Mouse (Mus musculus): ENCODE measurements around the gene Recql. TPM values are rescaled to one million over a fixed set of nuclear protein-coding genes. Genes with fewer than 3 reads are reported as not detected.
A peak's percentile ranks its signal among the peaks of the same experiment; 100 is the strongest.

Gene Recql
- polyA plus RNA-seq, 1 experiment from 2014 or later: 25.8 TPM

- Histone ChIP-seq H3K4me1 (peaks cover 32% of the 10 kb centered on the region), H3K4me3 (peak overlapping the region; percentile 95), H3K4me2 (peak overlapping the region; percentile 87), H3K9ac (peak overlapping the region; percentile 73), H3K27ac (peak overlapping the region; percentile 82), H3K36me3 (peaks cover 21% of the 10 kb centered on the region; the same call in 1 of the 2 replicates), H3K9me3 (replicated peaks) (no peaks in the 10 kb centered on the region), H3K27me3 (replicated peaks) (no peaks in the 10 kb centered on the region)
- 1% methylated on average over 31 of the region's 31 CpGs for WGBS (ENCODE audit: insufficient replicate concordance)
- ATAC-seq: peak; percentile 72
Measured at GRCm38 (mm10) chr6:142386285-142387010, 439 bp downstream of the Recql start.

GRCm38 (mm10) chr6:142384521-142384920 is 2.4 kb downstream of the Recql start:
- Histone ChIP-seq H3K4me2 (no peak overlapping the region), H3K4me3 (no peak overlapping the region), H3K27me3 (replicated peaks) (no peaks in the 10 kb centered on the region), H3K9ac (no peak overlapping the region), H3K36me3 (peaks cover 25% of the 10 kb centered on the region), H3K27ac (no peak overlapping the region), H3K9me3 (replicated peaks) (no peaks in the 10 kb centered on the region), H3K4me1 (peaks cover 29% of the 10 kb centered on the region)
- 86% methylated on average over 9 of the region's 9 CpGs for WGBS (ENCODE audit: insufficient replicate concordance)
- ATAC-seq: no peak

GRCm38 (mm10) chr6:142381615-142382014 is 5.3 kb downstream of the Recql start:
- H3K27ac ChIP-seq: no peak overlapping the region
- no peaks in the 10 kb centered on the region for H3K9me3 ChIP-seq (replicated peaks)
- no peak overlapping the region for H3K9ac ChIP-seq
- ATAC-seq: no peak
- WGBS (ENCODE audit: insufficient replicate concordance): 87% methylated on average over 7 of the region's 7 CpGs
- H3K36me3 ChIP-seq: peaks cover 40% of the 10 kb centered on the region
- H3K4me3 ChIP-seq: no peak overlapping the region
- H3K4me1 ChIP-seq: peaks cover 12% of the 10 kb centered on the region
- no peaks in the 10 kb centered on the region for H3K27me3 ChIP-seq (replicated peaks)
- H3K4me2 ChIP-seq: no peak overlapping the region

DNA sequence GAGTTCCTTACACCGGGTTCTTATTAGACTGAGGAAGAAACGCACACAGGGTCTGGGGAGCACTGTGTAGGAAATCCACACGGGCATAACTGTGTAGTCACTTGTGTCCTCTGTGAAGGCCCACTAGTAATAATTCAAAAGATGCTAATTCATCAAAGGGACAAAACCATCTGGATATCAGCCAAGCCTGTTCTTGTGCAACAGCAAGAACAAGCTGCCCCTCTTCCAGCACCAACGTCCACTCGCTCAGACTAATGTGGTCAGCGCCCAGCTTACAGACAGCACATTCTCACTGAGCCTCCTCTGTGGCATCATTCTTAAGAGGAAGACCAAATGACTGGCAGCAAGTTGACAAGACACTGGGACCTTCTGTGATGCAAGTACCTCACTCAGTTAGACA is 6.9 kb downstream of the Recql start:
- H3K9me3 ChIP-seq (replicated peaks): no peaks in the 10 kb centered on the region
- H3K27ac ChIP-seq: no peak overlapping the region
- no peaks in the 10 kb centered on the region; the same call in 1 of the 2 replicates for H3K4me1 ChIP-seq
- WGBS (ENCODE audit: insufficient replicate concordance): 92% methylated on average over 6 of the region's 6 CpGs
- no peak for ATAC-seq
- H3K4me3 ChIP-seq: no peak overlapping the region
- H3K36me3 ChIP-seq: peaks cover 56% of the 10 kb centered on the region
- no peak overlapping the region for H3K9ac ChIP-seq
- H3K27me3 ChIP-seq (replicated peaks): no peaks in the 10 kb centered on the region
- H3K4me2 ChIP-seq: no peak overlapping the region

- H3K9ac ChIP-seq: no peak overlapping the region
- no peak overlapping the region for H3K4me3 ChIP-seq
- no peaks in the 10 kb centered on the region for H3K27me3 ChIP-seq (replicated peaks)
- H3K27ac ChIP-seq: no peak overlapping the region
- peaks cover 61% of the 10 kb centered on the region for H3K36me3 ChIP-seq
- H3K9me3 ChIP-seq (replicated peaks): no peaks in the 10 kb centered on the region
- no peak overlapping the region for H3K4me2 ChIP-seq
- 79% methylated on average over 8 of the region's 8 CpGs for WGBS (ENCODE audit: insufficient replicate concordance)
- no peak for ATAC-seq
- H3K4me1 ChIP-seq: no peaks in the 10 kb centered on the region
Measured at GRCm38 (mm10) chr6:142378576-142379330, 8.1 kb downstream of the Recql start.

- ATAC-seq: no peak
- Histone ChIP-seq H3K9me3 (replicated peaks) (no peaks in the 10 kb centered on the region), H3K9ac (no peak overlapping the region), H3K4me3 (no peak overlapping the region), H3K27me3 (replicated peaks) (no peaks in the 10 kb centered on the region), H3K4me2 (no peak overlapping the region), H3K36me3 (peaks cover 73% of the 10 kb centered on the region), H3K27ac (no peak overlapping the region), H3K4me1 (no peaks in the 10 kb centered on the region)
- WGBS (ENCODE audit: insufficient replicate concordance): 74% methylated on average over 1 of the region's 1 CpGs
Measured at GRCm38 (mm10) chr6:142377081-142377480, 9.8 kb downstream of the Recql start.

DNA sequence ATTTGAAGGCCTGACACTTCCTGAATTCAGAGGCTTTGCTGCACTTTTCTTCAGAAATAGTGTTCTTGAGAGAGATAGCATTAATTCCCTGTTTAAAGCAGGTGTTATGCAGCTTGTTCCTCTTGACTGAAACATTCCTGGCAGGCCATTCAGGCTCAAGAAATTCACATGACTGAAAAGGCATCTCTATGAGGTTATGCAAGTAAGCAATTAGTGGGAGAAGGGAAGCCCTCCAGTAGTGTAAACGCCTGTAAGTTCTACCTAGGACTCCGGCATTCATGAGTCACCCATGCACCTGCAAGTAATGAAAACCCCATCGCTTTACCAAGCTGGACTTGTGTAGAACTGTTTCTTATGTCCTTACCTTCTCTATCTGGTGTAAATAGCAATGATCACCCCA is 17.3 kb downstream of the Recql start:
- peaks cover 92% of the 10 kb centered on the region for H3K36me3 ChIP-seq
- 80% methylated on average over 3 of the region's 3 CpGs for WGBS (ENCODE audit: insufficient replicate concordance)
- no peak overlapping the region for H3K4me2 ChIP-seq
- H3K9ac ChIP-seq: no peak overlapping the region
- H3K4me1 ChIP-seq: no peaks in the 10 kb centered on the region
- no peak overlapping the region for H3K27ac ChIP-seq
- no peaks in the 10 kb centered on the region for H3K27me3 ChIP-seq (replicated peaks)
- no peak overlapping the region for H3K4me3 ChIP-seq
- H3K9me3 ChIP-seq (replicated peaks): no peaks in the 10 kb centered on the region
- no peak for ATAC-seq

- H3K4me2 ChIP-seq: no peak overlapping the region
- H3K9me3 ChIP-seq (replicated peaks): no peaks in the 10 kb centered on the region
- no peaks in the 10 kb centered on the region for H3K4me1 ChIP-seq
- H3K27ac ChIP-seq: no peak overlapping the region
- H3K36me3 ChIP-seq: peaks cover 91% of the 10 kb centered on the region
- 84% methylated on average over 3 of the region's 3 CpGs for WGBS (ENCODE audit: insufficient replicate concordance)
- H3K27me3 ChIP-seq (replicated peaks): no peaks in the 10 kb centered on the region
- H3K9ac ChIP-seq: no peak overlapping the region
- no peak overlapping the region for H3K4me3 ChIP-seq
- ATAC-seq: no peak
Measured at GRCm38 (mm10) chr6:142367565-142367964, 19.3 kb downstream of the Recql start.

DNA sequence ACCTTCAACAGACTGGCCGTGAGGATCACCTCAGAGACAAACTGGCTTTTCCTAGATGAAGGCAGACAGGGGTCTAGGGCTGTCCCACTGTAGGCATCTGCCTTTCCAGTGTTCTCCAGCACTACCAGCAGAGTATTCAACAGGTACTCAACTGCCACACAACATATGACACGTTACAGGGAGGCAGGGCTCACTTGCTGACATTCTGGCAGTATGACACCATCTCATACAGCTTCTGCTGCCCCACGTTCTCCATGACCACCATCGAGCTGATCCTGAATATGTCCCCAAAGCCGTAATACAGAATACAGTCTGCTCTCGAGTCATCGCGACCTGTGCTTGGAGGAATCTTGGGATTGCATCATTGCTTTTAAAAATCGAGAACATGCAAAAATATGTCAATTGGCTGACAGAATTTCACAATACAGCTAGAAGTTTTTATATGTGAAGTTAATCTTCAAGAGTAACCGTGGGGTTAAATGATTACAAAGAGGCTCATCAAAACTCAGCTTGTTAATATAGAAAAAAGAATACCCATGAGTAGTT is 20.3 kb downstream of the Recql start:
- H3K36me3 ChIP-seq: peaks cover 90% of the 10 kb centered on the region
- no peaks in the 10 kb centered on the region for H3K4me1 ChIP-seq
- H3K27ac ChIP-seq: no peak overlapping the region
- no peak overlapping the region for H3K4me2 ChIP-seq
- no peak for ATAC-seq
- no peak overlapping the region for H3K9ac ChIP-seq
- WGBS (ENCODE audit: insufficient replicate concordance): 79% methylated on average over 10 of the region's 10 CpGs
- H3K4me3 ChIP-seq: no peak overlapping the region
- no peaks in the 10 kb centered on the region for H3K9me3 ChIP-seq (replicated peaks)
- H3K27me3 ChIP-seq (replicated peaks): no peaks in the 10 kb centered on the region

GRCm38 (mm10) chr6:142365742-142366472 is 21.0 kb downstream of the Recql start:
- no peak for ATAC-seq
- H3K36me3 ChIP-seq: peaks cover 91% of the 10 kb centered on the region
- H3K4me2 ChIP-seq: no peak overlapping the region
- H3K27ac ChIP-seq: no peak overlapping the region
- no peak overlapping the region for H3K9ac ChIP-seq
- no peaks in the 10 kb centered on the region for H3K4me1 ChIP-seq
- no peaks in the 10 kb centered on the region for H3K27me3 ChIP-seq (replicated peaks)
- H3K9me3 ChIP-seq (replicated peaks): no peaks in the 10 kb centered on the region
- H3K4me3 ChIP-seq: no peak overlapping the region
- 78% methylated on average over 8 of the region's 8 CpGs for WGBS (ENCODE audit: insufficient replicate concordance)

GRCm38 (mm10) chr6:142363019-142363576 is 23.8 kb downstream of the Recql start:
- Histone ChIP-seq H3K27ac (no peak overlapping the region), H3K36me3 (peaks cover 90% of the 10 kb centered on the region), H3K4me1 (no peaks in the 10 kb centered on the region), H3K27me3 (replicated peaks) (no peaks in the 10 kb centered on the region), H3K9ac (no peak overlapping the region), H3K4me3 (no peak overlapping the region), H3K4me2 (no peak overlapping the region), H3K9me3 (replicated peaks) (no peaks in the 10 kb centered on the region)
- ATAC-seq: no peak
- 70% methylated on average over 9 of the region's 9 CpGs for WGBS (ENCODE audit: insufficient replicate concordance)

Measured in liver, embryonic 12.5 days (tissue).